Mouse (Mus musculus) lung, embryonic 16.5 days (tissue): ENCODE measurements around the gene Ssbp3. TPM values are rescaled to one million over a fixed set of nuclear protein-coding genes. Genes with fewer than 3 reads are reported as not detected.

Experiments used
- polyA plus RNA-seq: library from polyadenylated mRNA; unstranded; fragments of >200 nt; fragmentation: Nextera tagmentation; extraction: Ambion mirVana; gene quantifications from 2 replicates; pipeline ENCODE4 v1.2.1, GENCODE M21; 2015

Gene Ssbp3
- polyA plus RNA-seq, 1 experiment from 2014 or later: 61.7 TPM

Other genes starting within 250 kb of the Ssbp3 start
- gene Ttc4, start 231.8 kb upstream of the Ssbp3 start, polyA plus RNA-seq: 89.7 and 92.3 TPM in 2 replicates
- gene Mroh7, start 179.8 kb upstream of the Ssbp3 start, polyA plus RNA-seq: 0.13 TPM in 1 of 2 replicates, not detected in the other
- 0.18 and 0.30 TPM in 2 replicates for gene Fam151a, start 176.8 kb upstream of the Ssbp3 start, polyA plus RNA-seq
- gene Acot11, start 105.7 kb upstream of the Ssbp3 start, polyA plus RNA-seq: 2.1 and 2.4 TPM in 2 replicates
- gene Mrpl37, start 156.2 kb downstream of the Ssbp3 start, polyA plus RNA-seq: 90.2 and 93.2 TPM in 2 replicates
- 5.9 and 7.2 TPM in 2 replicates for gene Cyb5rl, start 156.3 kb downstream of the Ssbp3 start, polyA plus RNA-seq
- gene Cdcp2, start 186.2 kb downstream of the Ssbp3 start, polyA plus RNA-seq: not detected in 2 replicates